Mouse (Mus musculus): ENCODE measurements around the gene Clgn.

DNA sequence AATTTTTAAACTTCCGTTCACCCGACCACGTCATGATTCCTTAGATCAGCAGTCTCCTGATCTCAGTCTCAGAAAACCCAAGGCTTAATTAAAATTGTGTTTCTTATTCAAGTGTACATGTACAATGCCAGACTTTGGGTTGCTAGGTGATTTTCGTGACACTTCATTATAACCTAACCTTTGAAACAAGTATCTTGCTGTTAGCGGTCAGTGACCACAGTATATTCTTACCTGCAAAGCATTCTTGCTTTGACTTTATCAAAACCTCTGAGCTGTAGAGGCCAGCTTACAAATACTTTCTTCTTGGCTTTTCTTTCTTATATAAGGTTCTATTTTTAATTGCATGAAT, 53.4 kb downstream of the Clgn start:
- TF ChIP-seq CTCF (conservative IDR thresholded peaks at IDR 0.05; ENCODE audit: insufficient read depth, insufficient read length, low read depth, low read length) (no peak), POLR2A (IDR thresholded peaks at IDR 0.05; ENCODE audit: low read depth, low read length) (no peak)

All from kidney, adult 2 months (tissue).